Mouse (Mus musculus): Measurements from ENCODE around the gene Plekhm1. TPM values are rescaled to one million over a fixed set of nuclear protein-coding genes. Genes with fewer than 3 reads are reported as not detected.
"Not testable (repeated sequence)": the region's sequence is repeated elsewhere in the genome, so short reads cannot be mapped to it uniquely, and the experiment has no call there.

The Plekhm1 gene
- total and polyA plus RNA-seq, 3 experiments = 3.4 to 10.0 TPM; not detected in 1

- TF ChIP-seq NELFE (IDR thresholded peaks at IDR 0.05; ENCODE audit: low read depth, low read length) = peak; percentile 89
- no peak for TF ChIP-seq MEF2A (IDR thresholded peaks at IDR 0.05; ENCODE audit: extremely low read depth, insufficient replicate concordance, low read depth, low read length, poor library complexity, severe bottlenecking)
- no peak for TF ChIP-seq GABPA (IDR thresholded peaks at IDR 0.05; ENCODE audit: low read depth, low read length)
- TF ChIP-seq CTCF (IDR thresholded peaks at IDR 0.05 in 2 of 3, conservative IDR thresholded peaks at IDR 0.05 in 1 of 3; ENCODE audit: control insufficient read depth in 1 of 3, insufficient read depth in 1 of 3, low read depth in 2 of 3, low read length in 3 of 3, poor library complexity in 1 of 3, severe bottlenecking in 1 of 3) = no peak
- TF ChIP-seq SMC3 (IDR thresholded peaks at IDR 0.05; ENCODE audit: low read depth, low read length) = no peak
Observed at GRCm38 (mm10) chr11:103411981-103412949, at the start of gene Plekhm1 (continued).

- DNase-seq (ENCODE audit: low read depth, low spot score); H3K4me3 ChIP-seq (ENCODE audit: control insufficient read depth in 1 of 2, insufficient read depth in 1 of 2, low read depth in 2 of 2, low read length in 2 of 2); H3K27me3 ChIP-seq (ENCODE audit: control insufficient read depth in 1 of 2, insufficient read depth in 2 of 2, low read length in 2 of 2); H3K9ac ChIP-seq (ENCODE audit: control insufficient read depth, low read depth, low read length, poor library complexity, severe bottlenecking); H3K79me2 ChIP-seq (ENCODE audit: control insufficient read depth, insufficient read depth, low read length, poor library complexity); H3K27ac ChIP-seq (ENCODE audit: control insufficient read depth, low read depth, low read length); H3K9me3 ChIP-seq (replicated peaks; ENCODE audit: insufficient read depth, low read length); H3K36me3 ChIP-seq (ENCODE audit: control insufficient read depth in 1 of 2, insufficient read depth in 2 of 2, low read length in 2 of 2); H3K4me1 ChIP-seq (ENCODE audit: control insufficient read depth in 1 of 2, insufficient read depth in 2 of 2, low read length in 2 of 2): not testable (repeated sequence)
Observed at GRCm38 (mm10) chr11:103451105-103451504, 38.6 kb upstream of the Plekhm1 start.

GRCm38 (mm10) chr11:103449721-103450120 is 37.2 kb upstream of the Plekhm1 start:
- H3K9ac ChIP-seq (ENCODE audit: control insufficient read depth, low read depth, low read length, poor library complexity, severe bottlenecking); H3K4me3 ChIP-seq (ENCODE audit: control insufficient read depth in 1 of 2, insufficient read depth in 1 of 2, low read depth in 2 of 2, low read length in 2 of 2); H3K9me3 ChIP-seq (replicated peaks; ENCODE audit: insufficient read depth, low read length); DNase-seq (ENCODE audit: low read depth, low spot score); H3K27ac ChIP-seq (ENCODE audit: control insufficient read depth, low read depth, low read length); H3K79me2 ChIP-seq (ENCODE audit: control insufficient read depth, insufficient read depth, low read length, poor library complexity); H3K36me3 ChIP-seq (ENCODE audit: control insufficient read depth in 1 of 2, insufficient read depth in 2 of 2, low read length in 2 of 2); H3K4me1 ChIP-seq (ENCODE audit: control insufficient read depth in 1 of 2, insufficient read depth in 2 of 2, low read length in 2 of 2): not testable (repeated sequence)
- H3K27me3 ChIP-seq (ENCODE audit: control insufficient read depth in 1 of 2, insufficient read depth in 2 of 2, low read length in 2 of 2) = peaks cover 7 to 11% of the 10 kb centered on the region in 2 experiments; a peak in 3 of 4 replicates

- H3K27me3 ChIP-seq (ENCODE audit: control insufficient read depth in 1 of 2, insufficient read depth in 2 of 2, low read length in 2 of 2) = peaks cover 13% of the 10 kb centered on the region in 2 experiments
- no peaks in the 10 kb centered on the region for H3K36me3 ChIP-seq (ENCODE audit: control insufficient read depth in 1 of 2, insufficient read depth in 2 of 2, low read length in 2 of 2)
- no peak overlapping the region for H3K27ac ChIP-seq (ENCODE audit: control insufficient read depth, low read depth, low read length)
- peak; percentile 73 for DNase-seq (ENCODE audit: low read depth, low spot score)
- no peaks in the 10 kb centered on the region for H3K9me3 ChIP-seq (replicated peaks; ENCODE audit: insufficient read depth, low read length)
- TF ChIP-seq ZMIZ1 (IDR thresholded peaks at IDR 0.05; ENCODE audit: low read depth, low read length) = no peak
- no peak for TF ChIP-seq CHD2 (IDR thresholded peaks at IDR 0.05; ENCODE audit: low read length)
- TF ChIP-seq NELFE (IDR thresholded peaks at IDR 0.05; ENCODE audit: low read depth, low read length) = peak; percentile 30; the same call in 1 of the 2 replicates
- TF ChIP-seq RCOR1 (IDR thresholded peaks at IDR 0.05; ENCODE audit: low read depth, low read length) = no peak
- peak; percentile 75; the same call in 1 of the 2 replicates for TF ChIP-seq JUND (IDR thresholded peaks at IDR 0.05; ENCODE audit: low read depth, low read length)
- peak; percentile 70; the same call in 1 of the 2 replicates for TF ChIP-seq ELF1 (IDR thresholded peaks at IDR 0.05; ENCODE audit: low read depth, low read length)
- no peak for TF ChIP-seq SIN3A (IDR thresholded peaks at IDR 0.05; ENCODE audit: low read length)
- peak in 1 of 2 experiments; percentile 52; a peak in 2 of 4 replicates for TF ChIP-seq POLR2A (IDR thresholded peaks at IDR 0.05; ENCODE audit: control insufficient read depth in 1 of 2, insufficient read depth in 1 of 2, low read depth in 1 of 2, low read length in 2 of 2, poor library complexity in 1 of 2)
- no peak for TF ChIP-seq RAD21 (IDR thresholded peaks at IDR 0.05; ENCODE audit: low read depth, low read length)
- 0 out of 2 replicates have a peak, but pooled peaks have one; percentile 49 for TF ChIP-seq TBP (IDR thresholded peaks at IDR 0.05; ENCODE audit: low read depth, low read length)
- no peak for TF ChIP-seq EP300 (IDR thresholded peaks at IDR 0.05; ENCODE audit: low read depth in 1 of 2, low read length in 2 of 2)
- no peak overlapping the region for H3K4me3 ChIP-seq (ENCODE audit: control insufficient read depth in 1 of 2, insufficient read depth in 1 of 2, low read depth in 2 of 2, low read length in 2 of 2)
- H3K9ac ChIP-seq (ENCODE audit: control insufficient read depth, low read depth, low read length, poor library complexity, severe bottlenecking) = no peak overlapping the region
- H3K79me2 ChIP-seq (ENCODE audit: control insufficient read depth, insufficient read depth, low read length, poor library complexity) = no peaks in the 10 kb centered on the region
- no peaks in the 10 kb centered on the region for H3K4me1 ChIP-seq (ENCODE audit: control insufficient read depth in 1 of 2, insufficient read depth in 2 of 2, low read length in 2 of 2)
Observed at GRCm38 (mm10) chr11:103443678-103444077, 31.2 kb upstream of the Plekhm1 start.

Data from MEL (cell line).